Mouse (Mus musculus) left cerebral cortex, postnatal 10 days (tissue): ENCODE data around the gene Cldn16. TPM values are rescaled to one million over a fixed set of nuclear protein-coding genes. Genes with fewer than 3 reads are reported as not detected.
A peak's percentile ranks its signal among the peaks of the same experiment; 100 is the strongest.
"Not testable (repeated sequence)": the region's sequence is repeated elsewhere in the genome, so short reads cannot be mapped to it uniquely, and the experiment has no call there.

Experiments
- DNase-seq, 2 experiments: peaks; one replicate each; pipeline ENCODE4 v3.0.0; 2021 to 2022; ENCODE audit warnings: low spot score in 2 of 2, mixed read lengths in 1 of 2; ENCODE audit errors: extremely low spot score in 1 of 2
- intact Hi-C: fragments of 180-260 bp; cut with DNase I; formaldehyde crosslinking; loops from one replicate; pipeline ENCODE4 v1.15.1; 2025
- total RNA-seq, 2 experiments: library from RNA; stranded (reverse); gene quantifications; 2 replicates each; pipeline ENCODE4 v1.2.3; 2021

Gene Cldn16
- total RNA-seq: not detected

- intact Hi-C loops: no loop called here
- no peak for DNase-seq
Measured at GRCm38 (mm10) chr16:26462835-26463234, at the start of gene Cldn16. TSS of gene Cldn16 (plus strand) at chr16:26463135.

DNA sequence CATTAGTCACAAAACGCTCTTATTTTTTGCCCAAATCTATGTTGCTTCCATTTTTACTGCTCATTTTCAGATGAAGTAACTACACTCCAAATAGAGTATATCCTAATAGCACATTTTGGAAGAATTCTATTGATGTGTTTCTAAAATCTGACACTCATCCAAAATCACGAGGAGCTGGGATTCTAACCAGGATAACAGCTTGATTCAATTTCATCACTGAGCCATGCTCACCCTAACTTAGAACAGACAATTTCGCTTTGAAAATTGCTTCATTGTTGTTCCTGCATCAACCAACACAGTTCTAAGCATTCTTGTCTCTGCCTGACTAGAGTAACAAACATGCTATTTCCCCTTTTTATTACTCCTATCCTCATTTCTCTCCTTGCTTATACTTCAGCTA lies 44.3 kb upstream of the Cldn16 start:
- intact Hi-C loops: no loop called here
- peak in 1 of 2 experiments; percentile 4 for DNase-seq

GRCm38 (mm10) chr16:26422078-26422477 lies 40.9 kb upstream of the Cldn16 start:
- intact Hi-C loops: no loop called here
- DNase-seq: no peak

GRCm38 (mm10) chr16:26430246-26430645 lies 32.7 kb upstream of the Cldn16 start:
- intact Hi-C loops: no loop called here
- no peak for DNase-seq

DNA sequence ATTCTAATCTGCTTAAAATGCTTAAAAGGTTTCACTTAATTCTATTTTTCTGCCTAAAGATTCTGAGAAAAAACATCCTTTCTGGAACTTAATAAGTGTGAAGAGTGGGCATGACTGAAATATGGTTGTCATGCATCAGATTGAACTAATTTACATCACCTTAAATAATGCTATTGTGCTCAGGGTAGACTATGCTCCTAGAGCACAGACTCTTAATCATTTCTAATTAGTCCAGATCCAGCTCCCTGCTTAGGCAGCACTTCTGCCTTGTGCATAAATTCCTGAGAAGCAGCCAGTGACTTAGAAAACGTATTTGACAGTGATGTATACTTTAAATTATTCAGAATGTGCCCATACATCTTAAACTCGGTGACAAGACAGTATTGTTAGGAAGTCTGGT lies 29.4 kb upstream of the Cldn16 start:
- no peak for DNase-seq
- intact Hi-C loops: no loop called here

DNA sequence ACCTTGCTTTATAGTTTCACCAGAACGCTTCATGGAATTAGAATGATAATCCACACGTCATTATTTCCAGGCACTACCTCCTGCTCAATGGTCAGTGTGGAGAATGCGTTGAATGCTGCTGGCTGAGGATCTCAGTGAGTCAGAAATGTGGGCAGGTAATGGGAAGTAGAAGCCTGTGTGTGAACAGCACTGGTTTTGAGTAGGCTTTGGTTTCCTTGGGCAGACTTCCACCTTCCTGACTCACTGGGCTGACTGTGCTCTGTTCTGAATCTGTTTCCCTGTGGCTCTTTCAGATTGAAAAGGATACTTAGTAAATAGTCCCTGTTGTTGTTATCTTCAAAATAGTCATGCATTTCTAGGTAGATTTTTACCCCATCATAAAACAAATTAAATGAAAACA lies 22.9 kb upstream of the Cldn16 start:
- intact Hi-C loops: no loop called here
- DNase-seq: no peak

- intact Hi-C loops: no loop called here
- DNase-seq: no peak
Measured at GRCm38 (mm10) chr16:26441156-26441555, 21.8 kb upstream of the Cldn16 start.

- intact Hi-C loops: no loop called here
- DNase-seq: no peak
Measured at GRCm38 (mm10) chr16:26444843-26445242, 18.1 kb upstream of the Cldn16 start.

GRCm38 (mm10) chr16:26447594-26447993 lies 15.3 kb upstream of the Cldn16 start:
- intact Hi-C loops: no loop called here
- DNase-seq: peak in 1 of 2 experiments; percentile 1

DNA sequence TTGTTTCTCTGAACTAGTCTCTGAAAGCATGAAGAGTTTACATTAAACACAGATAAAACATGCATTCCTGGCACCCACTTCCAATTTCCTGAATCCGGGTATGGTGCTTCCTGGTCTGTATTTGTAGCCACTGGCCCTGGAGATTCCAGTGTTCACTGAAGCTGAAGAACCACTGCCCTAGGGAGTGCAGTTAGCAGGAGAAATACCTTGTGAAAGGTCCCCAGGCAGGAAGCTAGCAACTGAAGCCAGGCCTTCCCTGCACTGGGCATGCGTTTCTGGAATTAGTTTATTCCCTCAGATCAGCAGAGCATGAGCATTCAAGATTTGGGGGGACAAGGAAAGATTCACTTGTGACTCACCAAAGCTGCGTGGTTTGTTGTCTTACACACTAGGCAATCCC lies 8.8 kb upstream of the Cldn16 start:
- DNase-seq: no peak
- intact Hi-C loops: no loop called here

DNA sequence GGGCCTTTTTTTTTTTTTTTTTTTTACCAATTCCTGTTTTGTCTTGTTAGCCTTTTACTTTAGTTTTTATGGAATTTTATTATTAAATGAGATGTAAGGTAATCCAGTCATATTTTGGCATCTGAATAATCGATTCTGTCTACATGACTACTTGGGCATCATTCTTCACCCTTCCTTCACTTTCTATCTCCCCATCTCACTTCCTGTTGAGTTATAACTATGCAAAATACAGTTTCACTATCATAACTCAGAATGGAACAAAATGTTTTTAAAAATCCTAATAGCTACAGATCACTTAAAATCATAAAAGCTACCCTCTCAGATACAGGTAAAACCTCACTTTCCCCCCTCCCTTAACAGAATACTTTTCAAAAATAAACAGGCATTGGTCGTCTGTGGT lies 6.8 kb upstream of the Cldn16 start:
- intact Hi-C loops: no loop called here
- no peak for DNase-seq

DNA sequence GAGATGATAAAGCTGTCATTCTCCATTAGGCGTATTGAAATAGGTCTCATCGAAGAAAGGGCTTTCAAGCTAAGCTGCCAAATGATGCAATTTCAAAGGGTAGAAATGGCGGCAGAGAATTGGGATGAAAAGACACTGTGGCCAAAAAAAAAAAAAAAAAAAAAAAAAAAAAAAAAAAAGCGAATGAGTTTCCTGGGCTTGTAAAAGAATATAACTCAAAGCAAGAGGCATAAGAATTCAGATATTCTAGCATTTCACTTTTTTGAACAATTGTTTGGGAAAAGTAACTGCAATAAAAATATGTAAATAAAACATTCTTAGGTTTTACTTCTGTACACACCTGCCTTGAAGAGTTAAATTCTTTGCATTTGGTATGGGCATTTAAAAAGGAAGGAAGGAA lies 3.6 kb downstream of the Cldn16 start:
- no peak for DNase-seq
- intact Hi-C loops: no loop called here

DNA sequence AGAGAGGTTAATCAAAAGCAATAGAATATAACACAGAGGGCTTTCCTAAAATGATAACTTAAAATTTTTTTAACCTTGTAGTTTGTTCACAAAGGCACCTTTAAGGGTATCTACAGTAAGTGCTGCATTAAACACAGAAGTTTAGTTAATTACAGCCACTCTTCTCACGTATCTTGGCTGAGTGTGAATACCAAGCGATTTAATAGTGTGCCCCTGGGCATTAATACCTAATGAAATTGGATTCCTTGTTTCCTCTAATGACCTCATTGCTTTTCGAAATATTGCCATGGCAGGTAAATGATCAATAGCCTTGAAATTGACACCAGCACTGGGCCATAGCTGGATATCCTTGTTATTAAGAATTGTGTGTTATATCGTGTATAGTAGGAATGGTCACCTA lies 8.3 kb downstream of the Cldn16 start:
- intact Hi-C loops: no loop called here

GRCm38 (mm10) chr16:26495721-26496120 lies 32.8 kb downstream of the Cldn16 start:
- intact Hi-C loops: no loop called here
- no peak for DNase-seq

More for the DNA sequence above, 8.3 kb downstream of the Cldn16 start:
- DNase-seq: no peak

DNA sequence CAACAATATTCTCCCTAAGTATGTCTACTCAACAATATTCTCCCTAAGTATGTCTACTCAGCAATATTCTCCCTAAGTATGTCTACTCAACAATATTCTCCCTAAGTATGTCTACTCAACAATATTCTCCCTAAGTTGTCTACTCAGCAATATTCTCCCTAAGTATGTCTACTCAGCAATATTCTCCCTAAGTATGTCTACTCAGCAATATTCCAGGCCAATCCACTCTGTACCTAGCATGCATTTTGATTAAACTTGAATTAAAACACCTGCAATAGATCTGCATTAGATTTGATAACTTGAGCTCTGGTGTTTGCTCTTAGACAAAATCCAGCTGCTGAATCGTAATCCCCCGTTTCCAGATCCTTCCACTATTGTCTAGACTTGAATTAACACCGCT lies 36.8 kb downstream of the Cldn16 start:
- DNase-seq, intact Hi-C loops: not testable (repeated sequence)

GRCm38 (mm10) chr16:26500738-26501137 lies 37.8 kb downstream of the Cldn16 start:
- intact Hi-C loops: no loop called here

DNA sequence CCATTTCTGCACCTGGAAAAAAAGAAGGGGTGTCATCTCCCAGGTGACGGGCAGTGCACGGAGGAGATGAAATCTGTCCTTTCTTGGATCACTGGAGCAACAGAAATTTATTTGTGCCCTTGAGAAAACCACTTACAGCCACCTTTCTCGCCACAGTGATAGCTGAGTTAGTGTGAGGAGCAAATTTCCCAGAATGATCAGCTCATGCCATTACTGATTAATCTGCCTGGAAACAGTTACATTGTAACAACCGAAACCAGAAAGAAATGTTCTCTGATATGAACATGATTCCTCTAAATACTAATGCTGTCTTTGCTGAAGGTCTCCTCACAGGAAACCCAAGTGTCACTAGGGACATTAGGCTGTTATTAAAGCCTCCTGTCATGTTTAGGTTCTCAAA lies 42.0 kb downstream of the Cldn16 start:
- intact Hi-C loops: no loop called here
- DNase-seq: no peak

More at GRCm38 (mm10) chr16:26500738-26501137, 37.8 kb downstream of the Cldn16 start:
- DNase-seq: no peak

- no peak for DNase-seq
- intact Hi-C loops: no loop called here
Measured at GRCm38 (mm10) chr16:26519596-26519995, 56.7 kb downstream of the Cldn16 start.

DNA sequence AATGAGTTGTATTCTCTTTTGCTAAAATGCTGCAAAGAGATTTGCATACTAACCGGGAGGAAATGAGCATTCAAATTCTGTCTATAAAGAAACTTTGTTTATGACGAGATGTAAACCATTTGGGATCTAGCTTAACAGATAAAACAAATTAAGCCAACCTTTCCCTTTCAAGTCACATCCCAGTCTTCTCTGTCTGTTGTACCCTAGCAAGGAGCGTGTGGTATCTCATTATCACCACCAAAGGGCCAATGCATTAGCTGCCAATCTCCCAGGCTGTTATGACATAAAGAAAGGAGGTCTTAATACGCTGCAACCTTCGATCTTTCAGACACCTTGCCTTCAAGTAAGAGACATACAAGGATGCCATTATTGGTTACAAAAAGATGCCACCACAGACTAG lies 62.9 kb downstream of the Cldn16 start:
- intact Hi-C loops: loop anchor here (10.0 kb wide), 1 partner anchor 291 kb away; no protein-coding TSS in a partner anchor
- DNase-seq: no peak

- intact Hi-C loops: loop anchor here (10.0 kb wide), 1 partner anchor 292 kb away; no protein-coding TSS in a partner anchor
- no peak for DNase-seq
Measured at GRCm38 (mm10) chr16:26526669-26527068, 63.7 kb downstream of the Cldn16 start, which contains the start of gene Tmem207. TSS of gene Tmem207 (minus strand) at chr16:26526769.

DNA sequence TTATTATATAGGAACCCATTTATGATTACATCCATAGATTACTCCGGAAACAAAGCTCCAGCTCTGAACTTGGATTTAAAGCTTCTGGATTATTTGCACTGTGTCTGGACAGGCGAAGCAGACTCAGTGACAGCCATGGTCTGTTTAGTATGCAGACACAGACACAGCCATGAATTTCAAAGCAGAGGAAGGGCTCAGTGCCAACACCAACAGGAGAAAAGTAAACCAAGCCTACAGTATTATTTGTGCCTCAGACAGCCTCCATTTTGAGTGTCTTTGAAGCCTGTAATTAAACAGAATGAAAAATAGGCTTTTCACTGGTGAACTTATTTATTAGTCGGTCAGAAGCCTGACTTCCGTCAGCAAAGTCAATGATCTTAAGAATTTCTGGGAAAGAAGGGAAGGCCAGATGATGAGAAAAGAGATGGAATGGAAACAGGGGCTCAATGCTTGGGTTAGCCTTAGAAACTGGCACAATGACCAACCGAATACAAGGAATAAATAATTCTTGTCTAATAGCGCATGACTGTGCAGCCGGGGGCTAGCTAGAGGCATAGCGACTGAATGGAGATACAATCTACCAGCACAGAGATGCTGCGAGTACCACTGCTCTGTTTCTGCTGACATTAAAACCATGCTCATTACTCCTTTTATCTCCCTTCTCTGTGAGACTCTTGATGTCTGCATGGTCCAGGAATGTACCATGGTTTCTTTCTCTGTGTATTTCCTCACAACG lies 65.2 kb downstream of the Cldn16 start:
- intact Hi-C loops: loop anchor here (10.0 kb wide), 1 partner anchor 293 kb away; no protein-coding TSS in a partner anchor
- DNase-seq: peak; percentile 48 to 60
